Mouse (Mus musculus): ENCODE results near the gene Auts2.

Auts2 gene

DNA sequence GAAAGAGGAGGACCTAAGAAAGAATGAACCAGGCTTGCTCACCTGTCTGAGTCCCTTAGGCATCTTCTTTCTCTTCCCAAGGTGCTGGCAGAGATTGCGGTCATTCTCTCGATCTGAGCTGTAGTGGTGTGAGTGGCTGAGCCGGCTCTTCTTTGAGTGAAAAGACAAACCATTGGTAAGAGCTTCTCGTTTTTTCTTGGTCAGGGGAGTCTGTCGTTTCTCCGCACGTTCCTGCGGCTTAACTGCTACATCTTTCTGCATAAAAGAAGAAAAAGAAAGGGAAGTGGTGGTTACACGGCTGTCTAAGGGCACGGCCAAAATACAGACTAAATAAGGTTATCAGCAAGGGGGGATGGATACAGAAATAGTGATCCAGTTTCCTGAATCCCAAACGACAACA is 284.3 kb downstream of the Auts2 start:
- no peak for DNase-seq (ENCODE audit: low spot score)

DNA sequence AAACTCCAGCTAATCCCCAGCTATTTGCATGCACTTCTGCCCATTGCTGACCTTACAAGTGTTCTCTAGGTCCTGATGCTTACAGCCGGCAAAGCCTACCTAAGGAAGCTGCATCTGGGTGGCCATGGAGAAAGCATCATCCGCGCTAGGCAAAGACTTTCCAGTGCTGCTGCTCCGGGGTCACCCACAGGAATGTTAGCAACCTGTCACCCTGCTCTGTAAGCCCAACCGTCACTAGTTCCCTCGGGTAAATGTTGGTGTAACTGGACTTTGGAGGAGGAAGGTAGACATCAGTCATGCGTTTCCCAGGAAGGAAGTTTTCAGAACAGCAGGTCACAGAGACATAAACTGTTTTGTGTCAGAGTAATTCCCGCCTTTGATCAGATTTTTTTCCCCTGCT is 287.6 kb downstream of the Auts2 start:
- no peak for DNase-seq (ENCODE audit: low spot score)

DNA sequence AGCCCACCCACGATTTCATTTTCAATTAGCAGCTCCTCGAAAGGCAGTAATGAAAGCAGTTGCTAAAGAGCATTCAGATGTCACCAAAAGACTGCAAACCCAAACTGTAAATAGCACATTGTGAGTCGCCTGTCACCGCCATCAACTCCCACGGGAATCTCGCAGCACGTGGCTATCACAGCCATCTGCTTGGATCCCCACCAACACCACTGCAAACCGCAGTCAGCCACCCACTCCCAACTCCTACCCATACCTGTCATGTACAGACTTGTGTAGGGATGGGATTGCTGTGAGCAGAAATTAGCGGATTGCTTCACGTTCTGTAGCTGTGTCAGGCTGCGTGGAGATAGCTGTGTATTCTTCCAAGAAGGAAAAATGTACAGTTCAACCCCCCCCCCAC is 293.6 kb downstream of the Auts2 start:
- no peak for DNase-seq (ENCODE audit: low spot score)

DNA sequence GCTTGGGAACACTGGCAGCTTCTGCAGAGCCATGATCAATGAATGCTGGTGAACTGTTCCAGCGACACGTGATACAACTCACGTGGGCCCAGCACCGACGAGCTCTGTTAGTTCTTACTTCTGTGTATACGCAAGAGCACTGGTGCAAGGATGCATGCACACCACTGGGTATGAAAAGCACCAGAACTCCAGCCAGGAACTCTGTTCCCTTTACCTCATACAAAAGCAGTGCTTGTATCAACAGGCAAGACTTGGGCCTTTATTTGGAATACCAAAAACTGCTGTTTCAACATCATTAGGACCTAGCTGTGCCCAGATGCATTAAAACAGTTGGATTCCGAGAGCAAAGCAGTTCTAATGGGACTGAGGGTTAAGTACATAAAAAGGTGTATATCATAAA is 295.1 kb downstream of the Auts2 start:
- no peak for DNase-seq (ENCODE audit: low spot score)

DNA sequence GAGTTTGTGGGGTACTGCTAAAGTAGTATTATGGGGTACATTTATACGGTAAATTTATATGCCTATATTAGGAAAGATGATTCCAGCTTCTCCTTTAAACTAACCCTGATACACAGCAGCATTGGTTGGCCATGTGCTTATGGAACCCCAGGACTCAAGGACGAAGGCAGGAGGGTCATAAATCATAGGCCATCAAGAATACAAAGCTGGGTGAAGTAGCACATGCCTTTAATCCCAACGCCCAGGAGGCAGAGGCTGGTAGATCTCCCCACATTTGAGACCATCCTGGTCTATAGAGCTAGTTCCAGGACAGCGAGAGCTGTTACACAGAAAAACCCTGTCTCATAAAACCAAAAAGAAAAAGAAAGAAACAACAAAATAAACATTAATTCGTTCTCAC is 307.7 kb downstream of the Auts2 start:
- no peak for DNase-seq (ENCODE audit: low spot score)

DNA sequence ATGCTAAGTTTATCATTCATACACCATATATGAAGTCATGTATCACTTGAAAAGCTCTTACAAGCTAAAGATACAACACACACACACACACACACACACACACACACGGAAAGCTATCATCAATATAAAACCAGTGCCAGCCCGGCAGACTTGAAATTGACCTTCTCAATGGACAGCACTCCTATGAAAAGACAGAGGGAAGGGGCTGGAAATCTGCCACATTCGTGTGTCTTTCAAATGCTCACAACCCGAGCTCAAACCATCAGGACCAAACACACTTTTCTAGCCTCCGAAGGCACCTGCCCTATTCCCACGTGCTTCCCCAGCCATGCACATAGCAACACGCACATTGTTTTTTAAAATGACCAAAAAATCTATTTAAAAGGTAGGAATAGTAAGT is 308.7 kb downstream of the Auts2 start:
- DNase-seq (ENCODE audit: low spot score): no peak

DNA sequence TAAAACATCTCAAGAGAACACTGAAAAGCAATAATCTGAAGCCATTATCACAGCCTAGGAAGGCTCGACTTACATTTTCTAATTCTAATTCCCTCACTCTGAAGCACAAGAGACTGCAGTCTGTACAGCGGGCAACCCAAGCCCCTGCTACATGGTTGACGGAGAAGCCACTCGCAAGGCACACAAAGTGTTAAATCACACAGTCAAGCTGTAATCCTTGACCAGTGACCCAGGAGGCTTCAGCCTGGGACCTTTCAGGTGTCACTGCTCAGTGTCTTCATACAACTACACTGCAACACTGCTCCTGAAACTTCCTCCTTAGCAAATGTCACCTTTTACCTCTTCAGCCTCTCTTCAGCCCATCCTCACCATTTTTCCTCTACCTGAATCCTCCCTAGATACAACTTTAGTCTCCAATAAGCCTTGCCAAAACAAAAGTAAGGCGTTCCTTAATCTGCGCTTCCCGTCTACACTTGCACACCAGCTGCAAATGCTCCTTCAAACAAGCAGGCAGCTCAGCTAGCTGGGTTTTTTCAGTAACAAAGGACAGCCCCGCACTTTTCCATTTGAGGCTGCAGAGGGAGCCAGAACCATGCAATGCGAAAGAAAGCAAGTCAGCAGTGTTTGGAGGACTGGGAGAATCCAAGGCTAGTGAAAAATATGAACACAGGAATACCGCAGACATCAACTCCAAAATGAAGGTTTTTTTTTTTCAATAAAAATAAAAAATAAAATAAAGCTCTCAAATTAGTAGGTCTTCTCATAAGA is 311.7 kb downstream of the Auts2 start:
- DNase-seq (ENCODE audit: low spot score): peak; percentile 14

DNA sequence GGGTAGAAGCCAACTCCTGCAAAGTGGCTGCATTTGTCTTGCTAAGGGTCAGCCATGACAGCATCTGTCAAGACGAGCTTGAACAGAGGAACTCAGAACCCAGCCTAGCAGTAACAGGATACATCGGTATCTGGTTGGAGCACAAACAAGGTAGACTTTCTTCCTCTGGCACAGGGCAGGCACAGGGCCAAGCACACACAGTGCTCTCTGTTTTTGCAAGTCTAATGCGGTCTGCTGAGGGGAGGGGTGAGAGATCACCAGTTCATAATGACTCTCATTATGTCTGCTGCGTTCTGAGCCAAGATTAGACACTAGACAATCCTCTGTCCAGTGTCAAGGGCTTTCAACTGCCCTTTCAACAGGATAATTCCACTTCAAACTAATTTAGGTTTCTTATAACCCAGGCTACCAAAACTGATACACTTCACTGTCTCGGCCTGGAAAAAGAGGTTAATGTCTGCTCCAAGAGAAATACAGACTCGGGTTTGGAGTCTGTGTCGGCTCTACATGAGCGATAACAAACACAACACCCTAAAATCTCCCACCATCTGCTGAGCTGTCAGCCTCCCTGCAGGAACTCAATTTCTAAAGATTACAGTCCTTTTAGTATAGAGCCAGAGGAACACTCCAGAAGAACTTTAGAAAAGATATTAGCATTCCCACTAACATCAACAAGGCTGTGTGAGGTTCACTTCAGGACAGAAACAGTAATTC is 313.3 kb downstream of the Auts2 start:
- DNase-seq (ENCODE audit: low spot score): no peak

DNA sequence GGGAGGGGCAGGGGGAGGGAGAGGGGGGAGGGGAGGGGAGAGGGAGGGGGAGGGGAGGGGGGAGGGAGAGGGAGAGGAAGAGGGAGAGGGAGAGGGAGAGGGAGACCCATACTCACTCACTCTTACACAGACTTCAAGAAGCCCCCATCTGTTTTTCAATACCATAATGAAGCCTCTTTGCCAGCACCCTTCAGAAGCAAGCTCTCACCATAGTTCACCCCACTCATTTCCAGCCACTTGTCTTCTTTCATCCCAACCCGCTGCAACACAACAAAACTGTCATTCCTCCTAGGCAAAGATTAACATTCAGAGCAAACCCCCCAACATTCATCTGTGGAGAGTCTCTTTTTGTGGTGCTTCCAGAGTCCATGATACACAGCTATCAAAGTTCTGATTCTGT is 314.1 kb downstream of the Auts2 start:
- no peak for DNase-seq (ENCODE audit: low spot score)

DNA sequence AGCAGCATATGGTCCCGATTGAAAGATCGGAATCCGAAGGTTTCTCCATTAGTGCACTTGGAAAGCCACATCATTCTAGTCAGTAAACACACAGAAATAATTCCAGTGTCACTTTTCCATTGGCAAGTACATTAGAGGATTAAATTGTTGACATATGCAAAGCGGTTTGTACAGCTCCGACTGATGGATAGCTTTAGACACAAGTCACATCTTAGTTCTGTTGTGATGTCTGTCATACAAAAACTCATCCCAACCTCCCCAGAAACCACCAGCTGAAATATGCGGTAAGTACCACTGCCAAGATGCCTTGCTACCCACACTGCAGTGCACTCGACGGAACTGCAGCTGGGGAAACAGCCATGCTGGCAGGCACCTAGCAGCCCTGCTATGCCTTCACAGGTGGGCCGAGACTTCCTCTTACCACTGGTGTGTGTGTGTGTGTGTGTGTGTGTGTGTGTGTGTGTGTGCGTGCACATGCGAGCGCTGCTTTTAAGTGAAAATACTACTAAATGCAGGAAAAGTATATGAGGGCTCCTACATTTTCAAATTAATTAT is 322.7 kb downstream of the Auts2 start:
- DNase-seq (ENCODE audit: low spot score): no peak

DNA sequence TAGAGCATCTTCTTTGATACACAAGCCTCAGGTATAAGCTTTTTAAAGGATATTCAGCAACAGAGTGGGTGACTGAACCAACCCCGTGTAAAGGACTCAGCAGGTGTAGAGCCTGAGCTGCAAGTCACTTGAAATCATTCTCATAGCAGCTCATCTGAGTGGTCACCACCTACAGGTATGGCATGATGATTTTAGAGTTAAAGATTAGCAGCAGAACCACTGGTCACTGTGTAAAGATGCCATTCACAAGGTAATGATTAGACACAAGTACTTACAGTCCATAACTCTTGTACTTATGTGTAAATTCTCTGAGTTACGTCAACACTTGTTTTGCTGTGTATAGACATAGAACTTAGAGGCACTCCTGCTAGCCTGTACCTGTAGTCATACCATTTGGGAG is 327.0 kb downstream of the Auts2 start:
- no peak for DNase-seq (ENCODE audit: low spot score)

DNA sequence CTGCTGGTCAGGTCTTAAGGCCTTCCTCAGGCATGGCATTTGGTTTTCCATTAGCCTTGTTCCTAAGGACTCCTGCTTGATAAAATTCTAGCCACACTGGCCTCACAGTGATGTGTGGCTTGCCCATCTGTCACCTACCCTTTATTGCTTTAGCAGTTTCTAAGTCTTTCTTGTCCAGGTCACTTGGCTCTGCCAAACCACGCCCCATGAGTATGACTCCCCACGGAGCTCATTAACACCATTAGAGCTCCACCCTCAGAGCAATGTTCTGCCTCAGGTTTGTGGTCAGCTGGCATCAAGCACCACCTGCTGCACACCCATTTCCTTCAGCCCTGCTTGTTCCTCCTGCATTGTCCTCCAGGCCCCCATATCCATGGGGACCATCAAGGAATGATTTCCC is 330.7 kb downstream of the Auts2 start:
- no peak for DNase-seq (ENCODE audit: low spot score)

DNA sequence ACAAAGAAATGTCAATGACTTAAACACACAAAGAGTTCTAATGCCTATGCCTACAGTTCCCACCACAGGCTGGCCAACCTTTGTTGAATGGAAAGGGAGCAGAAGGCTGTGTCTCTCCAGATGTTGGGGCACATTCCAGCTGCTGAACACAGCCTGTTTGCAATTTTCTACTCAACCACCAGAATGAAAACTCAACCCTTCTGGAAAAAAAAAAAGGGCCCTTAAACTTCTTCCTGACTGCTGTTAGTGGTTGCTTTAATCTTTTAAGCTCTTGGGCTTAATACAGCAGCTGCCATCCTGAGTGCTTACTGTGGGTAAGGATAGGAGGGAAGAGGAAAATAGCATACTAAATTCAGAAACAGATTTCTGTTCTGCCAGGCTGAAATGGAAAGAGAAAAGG is 333.4 kb downstream of the Auts2 start:
- DNase-seq (ENCODE audit: low spot score): no peak

DNA sequence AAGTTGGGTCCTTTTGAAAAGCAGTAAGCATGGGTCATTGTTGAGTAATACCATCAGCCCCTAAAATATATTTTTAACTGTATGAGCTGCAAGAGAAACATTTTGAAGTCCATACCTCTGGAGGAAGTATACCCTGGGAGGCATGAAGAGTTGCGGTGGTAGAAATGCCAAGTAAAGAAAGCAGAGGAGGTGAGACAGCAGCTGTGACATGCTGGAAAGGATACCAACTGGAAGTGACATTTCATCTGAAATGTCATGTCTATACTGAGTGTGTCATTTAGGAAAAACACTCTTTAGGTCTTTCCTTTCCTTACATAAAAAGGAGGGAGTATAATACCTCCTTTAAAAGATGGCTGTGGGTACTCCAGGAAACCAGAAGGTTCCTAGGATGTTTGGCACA is 336.9 kb downstream of the Auts2 start:
- no peak for DNase-seq (ENCODE audit: low spot score)

DNA sequence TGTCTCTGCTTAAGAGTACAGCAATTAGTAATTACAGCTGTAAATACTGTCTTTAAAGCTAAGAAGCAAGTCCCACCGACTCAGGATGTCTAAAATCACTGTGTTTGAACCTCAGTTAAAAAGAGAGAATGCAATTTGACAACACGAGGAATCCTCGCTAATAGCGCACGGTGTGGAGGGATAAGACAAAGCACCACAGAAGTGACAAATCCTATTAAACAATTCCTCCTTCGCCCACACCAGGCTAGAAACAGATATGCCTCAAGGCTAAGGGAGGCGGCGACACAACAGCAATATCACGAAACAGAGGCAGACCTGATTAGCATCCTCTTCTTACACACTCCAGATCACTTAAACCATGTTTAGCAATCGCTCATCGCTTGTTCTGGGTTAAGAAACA is 339.3 kb downstream of the Auts2 start:
- DNase-seq (ENCODE audit: low spot score): no peak

DNA sequence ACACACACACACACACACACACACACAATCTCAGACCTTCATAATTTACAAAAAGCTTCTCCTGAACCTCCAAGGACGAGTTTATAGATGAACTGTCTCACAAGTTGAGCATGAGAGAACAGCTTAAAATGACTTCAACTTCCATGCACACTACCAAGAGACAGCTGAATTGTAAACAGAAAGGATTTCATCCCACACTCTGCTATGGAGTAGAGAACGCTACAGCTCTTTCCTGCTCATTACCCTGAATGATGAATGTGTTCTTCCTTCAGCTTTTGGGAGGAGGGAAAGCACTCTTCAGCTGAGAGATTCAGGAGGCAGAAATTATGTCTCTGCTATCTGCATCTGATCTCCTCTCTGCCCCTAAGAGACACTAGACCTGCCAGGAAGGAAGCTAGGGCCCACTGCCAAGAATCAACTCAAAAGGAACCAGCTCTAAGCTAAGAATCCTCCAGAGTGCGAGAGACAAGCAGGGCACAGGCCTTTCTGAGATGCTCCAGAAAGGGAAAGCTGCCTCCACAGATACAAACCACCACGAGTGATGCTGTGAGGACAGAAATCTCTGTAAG is 342.0 kb downstream of the Auts2 start:
- no peak for DNase-seq (ENCODE audit: low spot score)

DNA sequence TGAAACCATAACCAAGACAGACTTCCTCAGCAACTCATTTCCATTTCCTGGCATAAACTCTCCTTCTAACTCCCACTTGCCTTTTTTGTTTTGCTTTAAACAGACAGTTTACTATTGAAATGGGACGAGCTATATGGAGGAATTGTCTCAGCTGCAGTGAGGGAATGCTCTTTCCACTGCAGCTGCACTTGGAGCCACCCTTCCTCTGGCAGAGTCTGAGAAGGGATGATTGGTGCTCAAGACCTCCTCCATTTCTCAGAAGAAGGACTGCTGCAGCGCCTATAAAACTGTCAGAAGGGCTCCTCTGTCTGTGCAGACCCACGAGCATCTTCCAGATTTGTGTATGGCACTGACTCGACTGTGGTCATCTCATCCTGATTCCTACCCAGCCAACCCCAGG is 342.5 kb downstream of the Auts2 start:
- no peak for DNase-seq (ENCODE audit: low spot score)

DNA sequence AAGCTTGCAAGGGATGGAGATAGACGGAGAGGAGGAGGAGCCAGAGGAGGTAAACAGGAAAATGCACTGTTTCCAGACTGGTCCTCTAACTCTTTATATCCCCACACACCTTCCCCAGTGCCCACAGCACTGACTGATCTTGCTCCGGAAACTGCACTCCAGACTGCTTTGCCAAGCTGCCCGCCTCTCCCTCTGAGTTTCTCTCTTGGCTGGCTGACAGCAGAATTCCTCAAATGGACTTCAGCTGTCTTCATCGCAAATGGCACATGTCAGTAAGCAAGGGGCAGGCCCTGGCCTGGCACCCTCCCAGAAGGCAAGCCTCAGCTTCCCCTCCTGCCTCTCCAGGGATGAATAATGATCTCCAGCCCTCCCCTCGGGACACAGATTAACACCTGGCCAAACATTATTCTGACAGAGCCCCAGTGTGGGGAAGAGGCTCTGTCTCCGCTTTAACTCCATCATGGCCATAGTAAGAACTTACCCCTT is 348.1 kb downstream of the Auts2 start:
- no peak for DNase-seq (ENCODE audit: low spot score)

DNA sequence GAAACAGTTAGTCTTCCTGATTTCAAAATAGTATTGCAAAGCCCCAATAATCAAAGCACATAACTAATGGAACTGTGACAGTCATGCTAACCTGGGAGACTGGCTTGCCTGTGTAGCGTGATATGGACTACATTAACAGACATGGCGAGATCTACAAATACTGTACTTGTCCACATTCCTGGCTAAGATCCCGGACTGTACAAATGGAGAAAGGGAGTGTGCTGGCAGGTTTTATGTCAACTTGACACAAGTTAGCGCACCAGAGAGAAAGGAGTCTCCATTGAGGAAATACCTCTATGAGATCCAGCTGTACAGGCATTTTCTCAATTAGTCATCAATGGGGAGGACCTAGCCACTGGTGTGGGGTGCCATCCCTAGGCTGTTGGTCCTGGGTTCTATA is 353.0 kb downstream of the Auts2 start:
- no peak for DNase-seq (ENCODE audit: low spot score)

DNA sequence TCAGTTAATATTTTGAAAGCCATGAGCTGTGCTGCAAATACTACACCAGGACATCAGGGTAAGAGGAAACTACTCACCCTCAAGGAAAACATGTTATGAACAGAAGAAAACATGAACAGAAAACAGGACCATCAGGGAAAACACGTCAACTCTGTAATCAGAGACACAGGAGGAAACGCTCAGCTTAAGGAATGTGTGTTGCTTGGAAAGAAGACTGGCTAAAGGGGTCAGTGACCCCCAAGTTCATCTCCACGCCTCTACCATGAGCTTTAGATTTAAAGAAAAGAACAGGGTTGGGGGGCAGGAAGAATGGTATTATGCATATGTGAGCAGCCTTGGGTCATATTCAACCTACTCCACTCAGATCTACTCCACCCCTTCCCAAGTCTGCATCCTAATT is 356.5 kb downstream of the Auts2 start:
- no peak for DNase-seq (ENCODE audit: low spot score)

DNA sequence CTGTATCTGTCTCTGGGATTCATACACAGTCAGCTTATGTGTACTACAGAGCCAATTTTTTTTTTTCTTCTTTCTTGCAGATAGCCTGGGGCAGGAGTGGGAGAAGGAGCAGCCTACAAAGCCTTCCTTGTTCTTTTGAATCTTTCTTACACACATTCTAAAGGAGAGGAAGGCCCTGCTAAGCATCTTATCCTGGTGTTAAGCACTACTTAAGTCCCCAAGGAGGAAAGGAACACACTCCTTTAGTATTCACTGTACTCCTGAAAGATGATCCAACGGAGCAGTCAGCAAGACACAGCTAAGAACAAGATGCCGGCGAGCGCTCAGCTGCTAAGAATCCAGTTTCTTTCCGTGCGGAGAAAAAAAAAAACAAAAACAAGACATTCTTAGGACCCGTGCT is 356.9 kb downstream of the Auts2 start:
- DNase-seq (ENCODE audit: low spot score): no peak

DNA sequence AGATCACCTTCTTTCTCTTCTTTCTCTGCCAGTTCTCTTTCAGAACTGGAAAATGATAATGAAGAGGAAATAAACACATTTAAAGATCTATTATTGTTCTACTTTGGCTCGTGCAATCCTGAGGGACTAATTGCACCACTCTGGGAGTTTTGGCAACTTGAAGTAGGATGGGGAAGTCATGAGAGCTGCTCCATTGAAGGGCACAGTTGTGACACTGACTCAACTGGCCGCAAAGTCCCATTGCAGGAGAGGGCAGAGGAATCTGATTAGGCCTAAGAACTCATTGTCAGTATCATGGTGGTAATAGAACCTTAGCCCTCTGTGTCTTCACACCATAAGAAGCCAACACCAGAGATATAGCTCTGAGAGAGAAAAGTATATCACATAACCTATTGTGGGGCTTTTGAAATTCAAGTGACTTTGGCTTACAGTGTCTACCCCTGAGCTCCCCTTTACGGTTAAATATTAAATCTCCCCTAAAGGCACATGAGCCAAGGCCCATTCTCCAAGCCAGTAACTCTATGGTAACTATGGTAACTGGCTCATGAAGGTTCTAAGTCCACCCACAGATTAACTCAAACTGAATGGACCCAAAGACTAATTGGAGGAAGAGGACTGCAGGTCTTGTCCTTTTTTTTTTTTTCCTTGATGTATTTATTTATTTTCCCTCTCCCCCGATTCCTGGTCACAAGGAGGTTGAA is 358.6 kb downstream of the Auts2 start:
- no peak for DNase-seq (ENCODE audit: low spot score)

DNA sequence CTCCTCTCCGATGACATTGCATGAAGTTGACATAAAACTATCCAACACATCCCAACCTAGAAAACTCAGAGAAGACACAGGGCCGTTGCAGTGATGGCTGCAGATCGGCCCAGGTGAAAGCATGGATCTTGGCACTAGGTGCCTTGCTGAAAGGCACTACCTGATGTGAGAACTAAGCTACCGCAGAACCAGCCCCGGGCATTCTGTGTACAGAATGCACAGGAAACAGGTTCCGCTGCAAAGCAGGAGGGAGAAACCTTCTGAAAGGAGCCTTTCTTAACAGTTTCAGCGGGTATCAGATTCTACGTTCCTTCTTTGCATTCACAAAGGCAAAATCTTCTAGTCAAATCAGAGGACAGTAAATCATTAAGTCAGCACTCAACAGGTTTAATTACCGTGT is 361.1 kb downstream of the Auts2 start:
- DNase-seq (ENCODE audit: low spot score): no peak

Measured in ovary, postnatal 10 days (tissue).